Mouse (Mus musculus) neural tube, embryonic 10.5 days (tissue): Measurements from ENCODE around the gene Fntb.

Experiments
- DNase-seq: peaks from one replicate; pipeline ENCODE4 v3.0.0-alpha.2; 2017; ENCODE audit warnings: low spot score; ENCODE audit errors: extremely low spot score

Gene Fntb

GRCm38 (mm10) chr12:76886826-76887225, 121.4 kb downstream of the Fntb start:
- no peak for DNase-seq

GRCm38 (mm10) chr12:76887941-76888340, 122.6 kb downstream of the Fntb start:
- DNase-seq, result no peak

GRCm38 (mm10) chr12:76889404-76890184, 124.2 kb downstream of the Fntb start:
- no peak for DNase-seq

GRCm38 (mm10) chr12:76891160-76891559, 125.8 kb downstream of the Fntb start:
- no peak for DNase-seq

- no peak for DNase-seq
These were observed 127.7 kb downstream of the Fntb start for GRCm38 (mm10) chr12:76892910-76893695.

GRCm38 (mm10) chr12:76894792-76895559, 129.6 kb downstream of the Fntb start:
- DNase-seq, result no peak

- DNase-seq, result no peak
These were observed 130.4 kb downstream of the Fntb start for GRCm38 (mm10) chr12:76895777-76896176.

- no peak for DNase-seq
These were observed 131.2 kb downstream of the Fntb start for GRCm38 (mm10) chr12:76896566-76896965.

GRCm38 (mm10) chr12:76897006-76897405, 131.6 kb downstream of the Fntb start:
- DNase-seq, result no peak

GRCm38 (mm10) chr12:76898141-76898540, 132.8 kb downstream of the Fntb start:
- DNase-seq, result no peak

- DNase-seq, result no peak
These were observed 134.0 kb downstream of the Fntb start for GRCm38 (mm10) chr12:76899261-76899975.

GRCm38 (mm10) chr12:76901508-76902294, 136.3 kb downstream of the Fntb start:
- DNase-seq, result no peak

- DNase-seq, result no peak
These were observed 140.9 kb downstream of the Fntb start for GRCm38 (mm10) chr12:76906278-76906677.

GRCm38 (mm10) chr12:76909218-76909617, 143.8 kb downstream of the Fntb start:
- DNase-seq, result no peak

GRCm38 (mm10) chr12:76910258-76910940, 145.0 kb downstream of the Fntb start:
- DNase-seq, result no peak

GRCm38 (mm10) chr12:76911171-76911726, 145.9 kb downstream of the Fntb start:
- DNase-seq, result no peak

- DNase-seq, result no peak
These were observed 146.8 kb downstream of the Fntb start for GRCm38 (mm10) chr12:76912193-76912592.

GRCm38 (mm10) chr12:76916163-76916562, 150.8 kb downstream of the Fntb start:
- DNase-seq, result no peak

- no peak for DNase-seq
These were observed 152.7 kb downstream of the Fntb start for GRCm38 (mm10) chr12:76918113-76918512.
